In the genomic region with DNA sequence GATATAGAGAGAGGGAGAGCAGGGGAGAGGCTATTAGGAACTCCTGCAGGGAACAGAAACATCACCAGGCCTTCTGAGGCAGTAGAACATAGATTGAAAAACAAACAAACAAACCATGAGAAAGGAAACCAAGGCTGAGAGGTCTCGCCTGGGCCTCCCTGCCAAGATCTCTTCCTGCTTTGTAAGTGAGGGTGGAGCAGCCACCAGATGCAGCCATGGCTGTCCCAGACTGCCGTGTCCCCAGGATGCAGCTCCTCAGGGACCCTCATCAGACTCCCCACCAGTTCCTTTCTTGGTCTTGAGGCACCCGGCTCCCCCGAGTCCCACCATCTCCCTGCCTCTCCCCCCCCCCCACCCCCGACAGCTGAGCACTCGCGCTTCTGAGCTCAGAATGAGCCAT, we compare ENCODE assay signal across 13 mouse cellular contexts.
DNase-seq lines count a peak whose midpoint lies in the region; ATAC-seq and TF ChIP-seq lines count a peak whose summit lies in the region.
"Had no signal": no experiment of that assay in that cellular context is flagged by ENCODE, and none has a peak within 500 bp of the region (broad histone marks: within the 10 kb centered on the region; RNA-seq: fewer than 3 reads in every experiment).

No protein-coding gene starts in this region.

- no peaks in the 10 kb centered on the region for H3K9me3 ChIP-seq in kidney, embryonic 16.5 days (ENCODE audit: low read length)
- no peaks in the 10 kb centered on the region for H3K9me3 ChIP-seq in hindbrain, embryonic 15.5 days
- no peaks in the 10 kb centered on the region for H3K9me3 ChIP-seq in midbrain, embryonic 16.5 days (replicated peaks; ENCODE audit: control insufficient read depth, low read length, poor library complexity, severe bottlenecking)
- H3K9me3 ChIP-seq: embryonic facial prominence, embryonic 13.5 days; liver, embryonic 12.5 days had no signal

- H3K27ac ChIP-seq in heart, adult 2 months: peak overlapping the region; percentile 47
- H3K27ac ChIP-seq in kidney, embryonic 16.5 days (ENCODE audit: low read length): no peak overlapping the region
- 0 out of 2 replicates have a peak overlapping the region, but pooled peaks have one; percentile 38 for H3K27ac ChIP-seq in hindbrain, embryonic 15.5 days (replicated peaks)
- peak overlapping the region; percentile 53; the same call in 1 of the 2 replicates for H3K27ac ChIP-seq in midbrain, embryonic 16.5 days (ENCODE audit: low read length)
- H3K27ac ChIP-seq in cerebellum, adult 2 months (ENCODE audit: insufficient read depth, low read length): no peak overlapping the region
- H3K27ac ChIP-seq: embryonic facial prominence, embryonic 13.5 days; liver, embryonic 12.5 days had no signal

- H3K27me3 ChIP-seq in heart, adult 2 months (ENCODE audit: control insufficient read depth, insufficient read depth, low read length): no peaks in the 10 kb centered on the region
- no peaks in the 10 kb centered on the region for H3K27me3 ChIP-seq in kidney, embryonic 16.5 days (ENCODE audit: insufficient read depth, low read length)
- H3K27me3 ChIP-seq in hindbrain, embryonic 15.5 days: no peaks in the 10 kb centered on the region
- H3K27me3 ChIP-seq in midbrain, embryonic 16.5 days (ENCODE audit: control insufficient read depth, insufficient read depth, low read depth, low read length): no peaks in the 10 kb centered on the region
- H3K27me3 ChIP-seq in cerebellum, adult 2 months (ENCODE audit: control insufficient read depth, insufficient read depth, low read length): no peaks in the 10 kb centered on the region
- H3K27me3 ChIP-seq: embryonic facial prominence, embryonic 13.5 days; liver, embryonic 12.5 days had no signal

- no peak overlapping the region for H3K4me3 ChIP-seq in heart, adult 2 months
- no peak overlapping the region for H3K4me3 ChIP-seq in kidney, embryonic 16.5 days (ENCODE audit: low read length)
- H3K4me3 ChIP-seq in hindbrain, embryonic 15.5 days: no peak overlapping the region
- H3K4me3 ChIP-seq in midbrain, embryonic 16.5 days (ENCODE audit: low read depth, low read length): no peak overlapping the region
- H3K4me3 ChIP-seq in cerebellum, adult 2 months (replicated peaks; ENCODE audit: insufficient read depth, low read depth, low read length): no peak overlapping the region
- H3K4me3 ChIP-seq: embryonic facial prominence, embryonic 13.5 days; liver, embryonic 12.5 days; megakaryocyte, embryonic 14.5 days had no signal

- no peaks in the 10 kb centered on the region for H3K36me3 ChIP-seq in heart, adult 2 months (ENCODE audit: control insufficient read depth, insufficient read depth, low read length)
- peaks cover 10% of the 10 kb centered on the region; the same call in 1 of the 2 replicates for H3K36me3 ChIP-seq in kidney, embryonic 16.5 days (ENCODE audit: insufficient read depth, low read length)
- H3K36me3 ChIP-seq in hindbrain, embryonic 15.5 days: no peaks in the 10 kb centered on the region
- H3K36me3 ChIP-seq in midbrain, embryonic 16.5 days (ENCODE audit: control insufficient read depth, insufficient read depth, low read length): no peaks in the 10 kb centered on the region

- no peak for TF ChIP-seq EP300 in heart, adult 2 months (IDR thresholded peaks at IDR 0.05; ENCODE audit: insufficient read depth, low read depth, low read length)

- 55% methylated on average over 7 of the region's 7 CpGs for WGBS in heart, adult 2 months
- WGBS in kidney, embryonic 16.5 days: 52% methylated on average over 7 of the region's 7 CpGs
- WGBS in hindbrain, embryonic 15.5 days: 40% methylated on average over 7 of the region's 7 CpGs
- 38% methylated on average over 5 of the region's 7 CpGs for WGBS in midbrain, embryonic 16.5 days
- 83% methylated on average over 7 of the region's 7 CpGs for WGBS in cerebellum, adult 2 months

- intact Hi-C loops in heart, adult 2 months (cut with DNase I): no loop called here

- peaks cover 14% of the 10 kb centered on the region for H3K4me1 ChIP-seq in heart, adult 2 months (ENCODE audit: control insufficient read depth, insufficient read depth, low read length)
- H3K4me1 ChIP-seq in kidney, embryonic 16.5 days (ENCODE audit: insufficient read depth, low read length): no peaks in the 10 kb centered on the region
- peaks cover 30% of the 10 kb centered on the region for H3K4me1 ChIP-seq in hindbrain, embryonic 15.5 days (replicated peaks)
- peaks cover 11% of the 10 kb centered on the region for H3K4me1 ChIP-seq in midbrain, embryonic 16.5 days (ENCODE audit: control insufficient read depth, insufficient read depth, low read length)
- peaks cover 35% of the 10 kb centered on the region for H3K4me1 ChIP-seq in cerebellum, adult 2 months (ENCODE audit: control insufficient read depth, insufficient read depth, low read length)
- H3K4me1 ChIP-seq: embryonic facial prominence, embryonic 13.5 days had no signal

- TF ChIP-seq CTCF in heart, adult 2 months (IDR thresholded peaks at IDR 0.05): no peak
- no peak for TF ChIP-seq CTCF in cerebellum, adult 2 months (IDR thresholded peaks at IDR 0.05; ENCODE audit: borderline replicate concordance, insufficient read depth, low read depth, low read length)

- H3K79me2 ChIP-seq in heart, adult 2 months (replicated peaks; ENCODE audit: control insufficient read depth, insufficient read depth, low read length): no peaks in the 10 kb centered on the region

- no peak overlapping the region for H3K9ac ChIP-seq in heart, adult 2 months (ENCODE audit: low read depth, low read length)
- H3K9ac ChIP-seq in kidney, embryonic 16.5 days (replicated peaks; ENCODE audit: low read length): no peak overlapping the region
- H3K9ac ChIP-seq in hindbrain, embryonic 15.5 days: no peak overlapping the region
- peak overlapping the region; percentile 21; the same call in 1 of the 2 replicates for H3K9ac ChIP-seq in midbrain, embryonic 16.5 days (ENCODE audit: low read depth, low read length)
- H3K9ac ChIP-seq: embryonic facial prominence, embryonic 13.5 days; liver, embryonic 12.5 days had no signal

- DNase-seq in heart, adult 2 months: no peak
- no peak for DNase-seq in heart, postnatal 4 days
- DNase-seq in kidney, postnatal 10 days: peak; percentile 27
- no peak for DNase-seq in cerebellum, adult 2 months
- DNase-seq: cerebellum, adult 11-12 months; thymus, postnatal 36 days had no signal

- ATAC-seq in kidney, embryonic 16.5 days (ENCODE audit: low FRiP score, low TSS enrichment): no peak
- ATAC-seq in hindbrain, embryonic 15.5 days (ENCODE audit: low FRiP score, low read depth): no peak
- no peak for ATAC-seq in midbrain, embryonic 16.5 days
- ATAC-seq: liver, embryonic 12.5 days; lung, postnatal 0 days had no signal

- no peak overlapping the region for H3K4me2 ChIP-seq in kidney, embryonic 16.5 days (replicated peaks; ENCODE audit: low read depth, low read length)
- H3K4me2 ChIP-seq in hindbrain, embryonic 15.5 days: no peak overlapping the region
- H3K4me2 ChIP-seq in midbrain, embryonic 16.5 days (ENCODE audit: low read length): no peak overlapping the region
- H3K4me2 ChIP-seq: embryonic facial prominence, embryonic 13.5 days; liver, embryonic 12.5 days had no signal

- TF ChIP-seq POLR2A in heart, adult 2 months (IDR thresholded peaks at IDR 0.05; ENCODE audit: insufficient read depth, low read depth, low read length): no peak
- no peak for TF ChIP-seq POLR2A in cerebellum, adult 2 months (IDR thresholded peaks at IDR 0.05; ENCODE audit: borderline replicate concordance, insufficient read depth, low read length)

Comparison
In these comparisons a context has a peak if more than half of its experiments do, and no peak if none do; other contexts are left out.
1. H3K27ac ChIP-seq: peak in heart, adult 2 months (single experiment), hindbrain, embryonic 15.5 days (single experiment) and midbrain, embryonic 16.5 days (single experiment); none in kidney, embryonic 16.5 days (single experiment) and cerebellum, adult 2 months (single experiment).